Mouse (Mus musculus) testis, adult 2 months (tissue): ENCODE measurements around the gene Slc43a3. TPM values are rescaled to one million over a fixed set of nuclear protein-coding genes. Genes with fewer than 3 reads are reported as not detected.

ENCODE experiments used
- H3K27ac ChIP-seq: fragments of 200-500 bp; 2 replicates; pipeline ENCODE4 v1.5.1; 2012; ENCODE audit warnings: low read depth, low read length; ENCODE audit not compliant: control insufficient read depth, insufficient read depth
- H3K27me3 ChIP-seq: fragments of 200-500 bp; 2 replicates; pipeline ENCODE4 v1.6.1; 2012; ENCODE audit warnings: mild to moderate bottlenecking, low read length, moderate library complexity; ENCODE audit not compliant: control insufficient read depth, insufficient read depth
- H3K36me3 ChIP-seq: fragments of 200-500 bp; 2 replicates; pipeline ENCODE4 v1.6.1; 2012; ENCODE audit warnings: mild to moderate bottlenecking, low read length; ENCODE audit not compliant: control insufficient read depth, insufficient read depth
- H3K4me1 ChIP-seq: fragments of 200-500 bp; 2 replicates; pipeline ENCODE4 v1.6.1; 2012; ENCODE audit warnings: low read length; ENCODE audit not compliant: control insufficient read depth, insufficient read depth
- H3K4me3 ChIP-seq: fragments of 200-500 bp; 2 replicates; pipeline ENCODE4 v1.5.1; 2012; ENCODE audit warnings: low read depth, mild to moderate bottlenecking, low read length, moderate library complexity, mixed read lengths; ENCODE audit not compliant: control insufficient read depth
- CTCF ChIP-seq: fragments of 200-500 bp; IDR thresholded peaks from 2 replicates; pipeline ENCODE4 v1.5.1; 2012; ENCODE audit warnings: low read depth, mild to moderate bottlenecking, inconsistent platforms, low read length, moderate library complexity; ENCODE audit not compliant: control insufficient read depth, insufficient read depth, insufficient replicate concordance
- POLR2A ChIP-seq: fragments of 200-500 bp; IDR thresholded peaks from 2 replicates; pipeline ENCODE4 v1.6.1; 2012; ENCODE audit warnings: low read depth, mild to moderate bottlenecking, inconsistent platforms, low read length, moderate library complexity; ENCODE audit not compliant: control insufficient read depth
- polyA plus RNA-seq: library from polyadenylated mRNA; depleted of rRNA; stranded (reverse); fragments of >200 nt; gene quantifications from 2 replicates; pipeline ENCODE4 v1.2.3, GENCODE M21; 2012

Gene Slc43a3
- polyA plus RNA-seq, 1 experiment = 4.6 TPM

DNA sequence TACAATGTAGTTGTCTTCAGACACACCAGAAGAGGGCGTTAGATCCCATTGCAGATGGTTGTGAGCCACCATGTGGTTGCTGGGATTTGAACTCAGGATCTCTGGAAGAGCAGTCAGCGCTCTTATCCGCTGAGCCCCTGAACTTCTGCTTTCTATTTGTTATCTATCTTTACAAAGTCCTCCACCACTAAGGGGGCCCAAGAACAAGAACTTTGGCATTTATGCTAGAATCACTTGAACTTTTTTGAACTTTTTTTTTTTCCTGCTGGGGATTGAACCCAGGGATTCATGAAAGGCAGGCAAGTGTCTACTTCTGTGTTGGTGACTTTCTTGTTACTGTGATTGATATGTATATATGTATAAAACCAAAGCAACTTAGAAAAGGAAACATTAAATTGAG is 2.9 kb downstream of the Slc43a3 start:
- Histone ChIP-seq H3K27me3 (no peaks in the 10 kb centered on the region), H3K4me3 (no peak overlapping the region), H3K27ac (no peak overlapping the region), H3K4me1 (peaks cover 15% of the 10 kb centered on the region), H3K36me3 (no peaks in the 10 kb centered on the region)
- TF ChIP-seq CTCF (no peak), POLR2A (no peak)

DNA sequence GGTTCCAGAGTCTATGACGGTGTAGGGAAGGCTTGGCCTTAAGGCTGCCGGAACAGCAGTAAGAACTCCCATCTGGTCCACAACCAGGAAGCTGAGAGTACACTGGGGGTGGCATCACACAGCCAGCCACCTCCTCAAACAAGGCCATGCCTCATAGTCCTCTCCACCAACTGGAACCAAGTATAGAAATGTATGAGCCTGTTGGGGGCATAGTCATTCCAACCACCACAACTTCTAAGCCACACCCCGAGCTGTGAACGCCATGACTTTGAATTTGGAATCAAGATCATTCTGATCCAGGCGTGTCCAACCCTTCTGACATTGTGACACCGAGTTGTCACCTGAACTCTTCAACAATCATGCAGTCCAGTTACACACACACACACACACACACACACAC is 3.3 kb downstream of the Slc43a3 start:
- no peak for TF ChIP-seq CTCF
- no peak for TF ChIP-seq POLR2A
- Histone ChIP-seq H3K4me3 (no peak overlapping the region), H3K27me3 (no peaks in the 10 kb centered on the region), H3K4me1 (peaks cover 15% of the 10 kb centered on the region), H3K36me3 (no peaks in the 10 kb centered on the region), H3K27ac (no peak overlapping the region)

DNA sequence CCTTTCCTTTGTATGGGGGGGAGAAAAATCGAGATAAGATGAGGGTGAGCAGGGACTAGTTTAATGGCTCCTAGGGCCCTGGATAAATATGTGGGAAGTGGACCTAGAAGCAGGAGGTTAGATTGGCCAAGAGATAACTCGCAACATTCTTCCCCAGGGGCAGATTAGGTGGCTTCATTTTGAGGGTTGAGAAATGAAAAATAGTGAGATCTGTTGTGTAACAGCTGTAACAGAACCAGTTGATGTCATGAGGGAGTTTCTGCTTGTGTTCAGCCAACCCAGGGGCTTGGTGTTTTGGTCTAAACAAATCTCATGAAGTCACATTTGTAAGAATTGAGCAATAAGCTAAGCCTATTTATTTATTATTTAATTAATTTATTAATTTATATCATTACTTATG is 5.0 kb downstream of the Slc43a3 start:
- Histone ChIP-seq H3K36me3 (no peaks in the 10 kb centered on the region), H3K4me1 (peaks cover 15% of the 10 kb centered on the region), H3K27ac (no peak overlapping the region), H3K4me3 (no peak overlapping the region), H3K27me3 (no peaks in the 10 kb centered on the region)
- TF ChIP-seq CTCF = no peak
- TF ChIP-seq POLR2A = no peak

DNA sequence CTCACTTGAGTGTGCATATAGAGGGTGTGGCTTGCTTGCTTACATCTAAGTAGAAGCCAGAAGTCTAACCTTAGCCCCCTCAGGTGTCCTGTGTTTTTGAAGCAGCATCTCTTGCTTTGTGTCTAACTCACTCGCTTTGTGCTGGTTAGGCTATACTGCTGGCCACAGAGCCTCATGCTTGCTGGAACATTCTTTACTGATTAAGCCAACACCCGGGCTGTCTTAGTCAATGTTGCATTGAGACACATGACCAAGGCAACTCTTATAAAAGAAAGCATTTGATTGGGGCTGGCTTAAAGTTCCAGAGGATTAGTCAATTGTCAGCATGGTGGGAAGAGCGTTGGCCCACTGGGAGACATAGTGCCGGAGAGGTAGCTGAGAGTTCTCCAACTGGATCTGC is 5.4 kb downstream of the Slc43a3 start:
- TF ChIP-seq CTCF (no peak), POLR2A (no peak)

DNA sequence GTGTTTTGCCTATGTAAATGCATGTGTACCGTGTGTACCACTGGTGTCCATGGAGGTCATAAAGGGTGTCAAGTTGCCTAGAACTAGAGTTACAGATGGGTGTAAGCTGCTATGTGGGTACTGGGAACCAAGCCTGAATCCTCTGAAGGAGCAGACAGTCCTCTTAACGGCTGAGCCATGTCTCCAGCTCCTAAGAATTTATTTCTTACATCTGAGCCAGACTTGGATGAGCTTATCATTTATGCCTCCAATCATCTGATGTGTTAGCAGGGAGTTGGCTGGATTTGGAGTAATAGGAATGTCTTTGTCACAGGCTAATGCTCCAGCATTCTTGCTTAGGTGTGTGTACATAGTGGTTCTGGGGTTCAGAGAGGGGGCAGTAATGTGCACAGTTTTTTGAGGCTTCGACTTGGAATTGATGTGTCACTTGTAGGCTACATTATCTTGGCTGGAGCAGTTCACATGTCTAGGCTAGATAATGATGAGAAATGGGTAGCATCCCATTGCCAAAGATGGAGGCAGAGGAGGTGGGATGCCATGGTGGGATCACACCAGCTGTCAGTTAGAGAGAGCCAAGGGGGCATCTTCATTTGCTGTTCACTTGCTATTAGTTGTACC is 10.9 kb downstream of the Slc43a3 start:
- no peak for TF ChIP-seq CTCF
- Histone ChIP-seq H3K4me1 (no peaks in the 10 kb centered on the region), H3K27ac (no peak overlapping the region), H3K4me3 (no peak overlapping the region), H3K27me3 (no peaks in the 10 kb centered on the region), H3K36me3 (no peaks in the 10 kb centered on the region)

More for the DNA sequence above, 5.4 kb downstream of the Slc43a3 start:
- H3K27me3 ChIP-seq = no peaks in the 10 kb centered on the region
- H3K4me3 ChIP-seq = no peak overlapping the region
- no peaks in the 10 kb centered on the region for H3K36me3 ChIP-seq
- peaks cover 12% of the 10 kb centered on the region for H3K4me1 ChIP-seq
- no peak overlapping the region for H3K27ac ChIP-seq

DNA sequence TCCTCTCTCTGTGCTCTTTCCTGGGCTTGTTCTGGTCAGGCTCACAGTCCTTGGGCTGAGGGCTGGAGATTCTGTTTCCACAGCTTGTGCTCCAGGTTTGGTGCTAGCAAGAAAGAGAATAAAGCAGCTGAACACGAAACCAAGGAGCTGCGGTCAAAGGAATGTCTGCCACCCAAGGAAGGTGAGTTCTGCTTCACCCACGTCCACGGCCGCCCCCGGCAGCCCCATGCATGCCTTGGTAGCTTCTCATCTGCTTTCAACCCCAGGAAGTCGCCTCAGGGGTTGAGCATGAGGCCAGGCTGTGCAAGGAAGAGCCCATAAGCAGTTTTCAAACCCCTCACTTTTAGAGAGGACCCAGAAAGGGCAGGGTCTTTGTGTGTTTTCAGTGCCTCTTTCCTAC is 11.9 kb downstream of the Slc43a3 start:
- H3K36me3 ChIP-seq = no peaks in the 10 kb centered on the region

DNA sequence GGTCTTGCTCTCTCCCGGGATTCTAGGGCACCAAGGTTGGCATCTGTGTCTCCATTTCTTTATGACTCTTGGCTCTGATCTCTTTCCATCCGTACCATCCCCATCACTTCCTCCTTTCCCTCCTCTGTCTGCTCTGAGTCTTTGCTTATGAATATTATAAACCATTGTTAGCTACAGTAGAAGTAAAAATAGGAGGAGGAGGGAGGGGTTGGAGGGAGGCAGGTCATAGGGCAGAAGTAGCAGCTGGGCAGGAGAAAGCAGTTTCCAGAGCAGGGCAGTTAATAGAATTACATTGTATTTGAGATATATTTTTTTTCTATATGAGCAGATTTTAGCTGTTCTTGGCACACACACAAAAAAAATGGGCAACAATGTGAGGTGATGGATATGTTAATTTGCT is 12.3 kb downstream of the Slc43a3 start:
- TF ChIP-seq CTCF (no peak), POLR2A (no peak)

More for the DNA sequence above, 11.9 kb downstream of the Slc43a3 start:
- Histone ChIP-seq H3K4me1 (no peaks in the 10 kb centered on the region), H3K4me3 (no peak overlapping the region), H3K27me3 (no peaks in the 10 kb centered on the region), H3K27ac (no peak overlapping the region)
- TF ChIP-seq CTCF = no peak
- TF ChIP-seq POLR2A = no peak

DNA sequence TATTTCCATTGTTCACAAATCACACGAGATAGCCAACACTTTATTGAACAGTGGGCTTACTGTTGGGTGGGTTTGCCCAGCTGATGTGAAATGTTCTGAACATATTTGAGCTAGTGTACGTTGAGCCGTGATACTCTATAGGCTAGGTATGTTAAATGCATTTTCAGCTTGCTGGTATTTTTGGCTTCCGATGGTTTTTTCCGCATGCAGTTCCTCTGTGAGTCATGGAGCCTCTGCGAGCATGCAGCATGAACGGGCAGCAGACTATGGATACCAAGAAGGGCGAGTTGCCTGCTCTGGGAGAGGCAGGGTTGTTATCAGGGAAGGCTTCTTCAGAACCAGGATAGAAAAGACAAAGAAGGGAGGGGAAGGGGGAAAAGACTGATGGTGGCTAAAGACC is 14.6 kb downstream of the Slc43a3 start:
- Histone ChIP-seq H3K36me3 (no peaks in the 10 kb centered on the region), H3K27ac (no peak overlapping the region)
- no peak for TF ChIP-seq CTCF
- no peak for TF ChIP-seq POLR2A

More for the DNA sequence above, 12.3 kb downstream of the Slc43a3 start:
- Histone ChIP-seq H3K27ac (no peak overlapping the region), H3K4me1 (no peaks in the 10 kb centered on the region), H3K4me3 (no peak overlapping the region), H3K27me3 (no peaks in the 10 kb centered on the region), H3K36me3 (no peaks in the 10 kb centered on the region)

More for the DNA sequence above, 14.6 kb downstream of the Slc43a3 start:
- Histone ChIP-seq H3K4me3 (no peak overlapping the region), H3K27me3 (no peaks in the 10 kb centered on the region), H3K4me1 (no peaks in the 10 kb centered on the region)
